Mouse (Mus musculus) intestine, embryonic 14.5 days (tissue): ENCODE measurements around the gene Smad3. TPM values are rescaled to one million over a fixed set of nuclear protein-coding genes. Genes with fewer than 3 reads are reported as not detected.

Source experiments
- ATAC-seq: fragments of 200-750 bp; cut with Nextera tagmentation; replicated peaks from 2 replicates; pipeline ENCODE4 v1.8.0; 2017; ENCODE audit warnings: low read depth, moderate number of reproducible peaks, moderate TSS enrichment, moderate library complexity; ENCODE audit not compliant: low FRiP score, low TSS enrichment
- DNase-seq: peaks from one replicate; pipeline ENCODE4 v3.0.0-alpha.2; 2018; ENCODE audit warnings: low spot score
- H3K27ac ChIP-seq: fragments of 300-500 bp; sonication (generic); 2 replicates; pipeline ENCODE4 v1.5.1; 2014; ENCODE audit warnings: low read depth, mild to moderate bottlenecking, control low read depth
- H3K27me3 ChIP-seq: fragments of 300-500 bp; sonication (generic); replicated peaks from 2 replicates; pipeline ENCODE4 v1.6.1; 2014; ENCODE audit warnings: low read length, control low read depth; ENCODE audit not compliant: control insufficient read depth, insufficient read depth
- H3K36me3 ChIP-seq: fragments of 300-500 bp; sonication (generic); 2 replicates; pipeline ENCODE4 v1.6.1; 2014; ENCODE audit warnings: low read length, control low read depth; ENCODE audit not compliant: control insufficient read depth, insufficient read depth
- H3K4me1 ChIP-seq: fragments of 300-500 bp; sonication (generic); replicated peaks from 2 replicates; pipeline ENCODE4 v1.6.1; 2014; ENCODE audit warnings: low read length, control low read depth, mixed read lengths; ENCODE audit not compliant: control insufficient read depth, insufficient read depth
- H3K4me2 ChIP-seq: fragments of 300-500 bp; sonication (generic); 2 replicates; pipeline ENCODE4 v1.6.1; 2014; ENCODE audit warnings: low read length
- H3K4me3 ChIP-seq: fragments of 300-500 bp; sonication (generic); 2 replicates; pipeline ENCODE4 v1.5.1; 2014; ENCODE audit warnings: low read depth, low read length, control low read depth, mixed read lengths
- H3K9ac ChIP-seq: fragments of 300-500 bp; sonication (generic); 2 replicates; pipeline ENCODE4 v1.6.1; 2014; ENCODE audit warnings: mild to moderate bottlenecking, low read length
- H3K9me3 ChIP-seq: fragments of 300-500 bp; sonication (generic); 2 replicates; pipeline ENCODE4 v1.6.1; 2016; ENCODE audit warnings: low read length, control low read depth; ENCODE audit not compliant: control insufficient read depth
- WGBS: fragments of 180-500 bp; shearing (Covaris S2); extraction: QIAGEN DNeasy Blood & Tissue Kit; methylation state at CpG from one replicate; pipeline ENCODE4 v1.1.7; 2014; 5-methylcytosine and 5-hydroxymethylcytosine counted together
- polyA plus RNA-seq: library from polyadenylated mRNA; unstranded; fragments of >200 nt; fragmentation: Nextera tagmentation; extraction: Ambion mirVana; gene quantifications from 2 replicates; pipeline ENCODE4 v1.2.1, GENCODE M21; 2014

The Smad3 gene
- polyA plus RNA-seq, 1 experiment from 2014 or later: 12.7 TPM

DNA sequence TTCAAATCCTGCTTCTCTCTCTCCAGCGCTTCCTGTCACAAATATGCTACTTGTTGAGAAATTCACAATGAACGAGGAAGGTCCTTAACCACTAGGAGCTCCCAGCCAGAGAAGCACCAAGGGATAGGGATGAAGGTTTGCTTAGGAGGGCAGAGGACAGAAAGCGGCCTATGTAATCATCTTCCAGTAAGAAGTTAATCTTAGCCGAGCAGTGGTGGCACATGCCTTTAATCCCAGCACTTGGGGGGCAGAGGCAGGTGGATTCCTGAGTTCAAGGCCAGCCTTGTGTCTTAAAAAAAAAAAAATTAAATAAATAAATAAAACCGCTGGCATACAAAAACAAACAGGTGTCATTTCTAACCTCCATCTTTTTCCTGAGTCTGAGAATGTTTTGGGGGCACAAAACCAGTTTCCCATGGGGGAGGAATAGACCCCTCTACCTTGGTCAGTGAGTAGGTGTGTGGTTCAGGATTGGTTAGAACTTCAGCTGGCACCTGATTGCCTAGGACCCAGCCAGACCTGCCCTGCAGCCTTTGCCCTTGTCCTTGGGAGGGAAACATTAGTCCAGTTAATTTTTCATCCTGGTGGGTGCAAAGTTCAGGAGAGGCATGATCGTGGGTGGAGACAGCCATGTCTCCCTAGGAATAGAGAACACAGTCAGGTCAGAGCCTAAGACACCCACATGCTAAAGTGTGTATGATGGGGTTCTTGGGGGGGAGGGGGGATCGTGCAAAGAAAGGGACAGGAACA lies 2.4 kb upstream of the Smad3 start:
- Histone ChIP-seq H3K27ac (peak overlapping the region; percentile 40; the same call in 1 of the 2 replicates), H3K9me3 (no peaks in the 10 kb centered on the region), H3K4me3 (no peak overlapping the region), H3K36me3 (no peaks in the 10 kb centered on the region), H3K27me3 (no peaks in the 10 kb centered on the region), H3K4me1 (peaks cover 27% of the 10 kb centered on the region), H3K4me2 (peak overlapping the region; percentile 95), H3K9ac (no peak overlapping the region)
- DNase-seq (no peak), ATAC-seq (no peak)
- WGBS: 73% methylated on average over 7 of the region's 7 CpGs

GRCm38 (mm10) chr9:63758641-63759391 lies 1.0 kb upstream of the Smad3 start:
- WGBS: 2% methylated on average over 23 of the region's 23 CpGs
- DNase-seq (peak; percentile 80), ATAC-seq (no peak)
- peaks cover 36% of the 10 kb centered on the region for H3K4me1 ChIP-seq
- H3K9ac ChIP-seq: peak overlapping the region; percentile 87
- no peaks in the 10 kb centered on the region for H3K9me3 ChIP-seq
- no peaks in the 10 kb centered on the region for H3K27me3 ChIP-seq
- H3K36me3 ChIP-seq: no peaks in the 10 kb centered on the region
- H3K4me2 ChIP-seq: peak overlapping the region; percentile 95
- H3K27ac ChIP-seq: peak overlapping the region; percentile 96
- peak overlapping the region; percentile 91 for H3K4me3 ChIP-seq

GRCm38 (mm10) chr9:63757462-63757772 lies 377 bp downstream of the Smad3 start:
- peaks cover 49% of the 10 kb centered on the region for H3K4me1 ChIP-seq
- WGBS: under 1% methylated on average over 26 of the region's 26 CpGs
- peak overlapping the region; percentile 96 for H3K27ac ChIP-seq
- H3K9me3 ChIP-seq: no peaks in the 10 kb centered on the region
- DNase-seq: no peak
- no peaks in the 10 kb centered on the region for H3K36me3 ChIP-seq
- ATAC-seq: no peak
- peak overlapping the region; percentile 95 for H3K4me2 ChIP-seq
- peak overlapping the region; percentile 87 for H3K9ac ChIP-seq
- H3K27me3 ChIP-seq: no peaks in the 10 kb centered on the region
- peak overlapping the region; percentile 91 for H3K4me3 ChIP-seq

- under 1% methylated on average over 46 of the region's 47 CpGs for WGBS
- DNase-seq (peak; percentile 82), ATAC-seq (peak; percentile 24; the same call in 1 of the 2 replicates)
- H3K4me3 ChIP-seq: peak overlapping the region; percentile 91
- H3K4me2 ChIP-seq: peak overlapping the region; percentile 95
- H3K9me3 ChIP-seq: no peaks in the 10 kb centered on the region
- no peaks in the 10 kb centered on the region for H3K27me3 ChIP-seq
- peak overlapping the region; percentile 96 for H3K27ac ChIP-seq
- peak overlapping the region; percentile 87 for H3K9ac ChIP-seq
- no peaks in the 10 kb centered on the region for H3K36me3 ChIP-seq
- H3K4me1 ChIP-seq: peaks cover 54% of the 10 kb centered on the region
These were observed 973 bp downstream of the Smad3 start for GRCm38 (mm10) chr9:63756581-63757461.

DNA sequence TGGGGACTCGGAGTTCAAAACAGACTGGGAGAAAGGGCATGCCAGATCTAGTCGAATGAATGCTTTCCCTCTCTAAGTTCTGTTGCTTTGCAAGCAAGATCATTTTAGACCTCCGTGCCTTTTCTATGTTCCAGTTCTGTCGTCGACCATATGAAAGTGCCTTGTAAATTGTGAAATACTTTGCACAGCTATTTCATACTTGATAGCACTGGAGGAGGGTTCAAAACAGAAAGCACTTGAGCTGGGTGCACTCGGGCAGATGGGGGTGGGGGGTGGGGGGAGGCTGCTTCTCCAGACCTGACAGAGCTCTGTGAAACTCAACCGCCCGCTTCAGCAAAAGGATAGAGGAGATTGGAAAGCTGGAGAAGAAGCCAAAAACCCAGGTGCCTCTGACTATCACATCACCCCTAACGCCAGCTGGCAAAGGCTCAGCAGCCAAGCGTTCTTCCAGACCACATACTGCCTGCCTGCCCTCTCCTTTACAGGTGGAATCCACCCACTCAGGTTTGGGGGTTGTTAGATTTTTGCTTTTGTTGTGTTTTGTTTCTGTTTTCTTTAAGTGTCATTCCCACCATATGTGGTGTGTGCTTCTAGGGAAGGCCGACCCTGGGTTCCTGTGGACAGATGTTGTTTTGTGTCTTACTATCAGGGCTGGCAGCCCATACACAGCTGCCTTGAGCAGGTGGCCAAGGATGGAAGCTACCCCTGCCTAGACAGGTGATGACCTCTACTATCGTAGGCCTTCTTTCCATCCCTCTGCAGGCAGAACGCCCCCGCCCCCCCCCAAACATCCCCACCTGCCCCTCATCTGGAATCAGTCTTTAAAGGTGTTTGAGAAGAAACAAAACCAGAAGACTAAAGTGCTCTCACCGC lies 1.9 kb downstream of the Smad3 start:
- Histone ChIP-seq H3K4me3 (peak overlapping the region; percentile 91), H3K9me3 (no peaks in the 10 kb centered on the region), H3K27me3 (no peaks in the 10 kb centered on the region), H3K9ac (peak overlapping the region; percentile 87), H3K36me3 (no peaks in the 10 kb centered on the region), H3K4me2 (peak overlapping the region; percentile 95), H3K27ac (no peak overlapping the region), H3K4me1 (peaks cover 57% of the 10 kb centered on the region)
- ATAC-seq: no peak
- no peak for DNase-seq
- 18% methylated on average over 15 of the region's 15 CpGs for WGBS

DNA sequence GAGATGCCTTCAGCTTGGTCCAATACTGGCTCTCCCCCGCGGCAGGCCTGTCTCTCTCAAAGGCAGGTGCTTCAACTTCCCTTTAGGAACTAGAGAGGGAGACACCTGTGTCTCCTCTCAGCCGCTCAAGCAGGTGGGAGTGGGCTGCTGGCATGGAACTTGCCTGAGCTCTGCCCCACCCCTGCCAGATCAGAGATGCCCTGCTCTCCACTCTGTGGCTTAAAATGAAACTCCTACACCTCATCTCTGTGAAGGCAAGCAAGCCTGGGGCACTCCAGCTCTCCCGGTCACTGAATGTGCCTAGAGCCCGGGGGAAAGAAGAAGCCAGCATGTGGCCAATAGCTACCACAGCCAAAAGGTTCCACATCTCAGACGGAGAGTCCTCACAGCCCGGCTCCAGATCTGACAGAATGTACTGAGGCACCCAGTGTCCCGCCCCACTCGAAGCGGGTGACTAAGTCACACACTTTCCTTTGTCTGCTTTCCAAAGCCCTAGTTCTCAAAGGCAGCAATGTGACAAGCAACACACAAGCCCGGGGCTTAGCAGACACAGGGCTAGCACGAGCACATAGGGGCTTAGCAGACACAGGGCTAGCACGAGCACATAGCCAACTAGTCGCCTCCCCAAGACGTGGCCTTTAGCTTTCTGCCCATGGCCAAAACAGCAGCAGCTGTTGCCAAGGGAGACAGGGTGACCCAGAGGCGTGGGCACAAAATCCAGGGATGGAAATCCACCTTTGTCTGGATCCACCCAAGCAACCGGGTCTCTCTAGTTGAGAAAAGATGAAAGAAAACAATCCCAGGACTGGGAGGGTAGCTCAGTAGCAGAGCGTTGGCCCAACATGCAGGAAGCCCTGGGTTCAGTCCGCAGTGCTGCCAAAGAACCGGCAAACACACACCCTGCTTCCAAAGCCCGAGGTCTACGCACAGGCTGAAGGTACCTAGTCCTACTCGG lies 3.0 kb downstream of the Smad3 start:
- H3K9ac ChIP-seq: peak overlapping the region; percentile 14
- H3K36me3 ChIP-seq: no peaks in the 10 kb centered on the region
- H3K9me3 ChIP-seq: no peaks in the 10 kb centered on the region
- peak overlapping the region; percentile 91 for H3K4me3 ChIP-seq
- ATAC-seq (no peak), DNase-seq (no peak)
- H3K27ac ChIP-seq: no peak overlapping the region
- WGBS: 51% methylated on average over 23 of the region's 23 CpGs
- no peaks in the 10 kb centered on the region for H3K27me3 ChIP-seq
- peaks cover 67% of the 10 kb centered on the region for H3K4me1 ChIP-seq
- H3K4me2 ChIP-seq: peak overlapping the region; percentile 95

GRCm38 (mm10) chr9:63754039-63754438 lies 3.8 kb downstream of the Smad3 start:
- H3K9me3 ChIP-seq: no peaks in the 10 kb centered on the region
- H3K27ac ChIP-seq: no peak overlapping the region
- no peaks in the 10 kb centered on the region for H3K36me3 ChIP-seq
- DNase-seq (no peak), ATAC-seq (no peak)
- no peak overlapping the region for H3K4me3 ChIP-seq
- H3K9ac ChIP-seq: no peak overlapping the region
- peaks cover 67% of the 10 kb centered on the region for H3K4me1 ChIP-seq
- no peak overlapping the region; the same call in 1 of the 2 replicates for H3K4me2 ChIP-seq
- 70% methylated on average over 5 of the region's 5 CpGs for WGBS
- no peaks in the 10 kb centered on the region for H3K27me3 ChIP-seq
